Mouse (Mus musculus) mesoderm, embryonic 11.5 days (tissue): ENCODE results near the gene Cd302.
A peak's percentile ranks its signal among the peaks of the same experiment; 100 is the strongest.

Experiments used
- DNase-seq: peaks from one replicate; pipeline ENCODE4 v3.0.0-alpha.2; 2012; ENCODE audit warnings: low read depth, low spot score

The Cd302 gene

DNA sequence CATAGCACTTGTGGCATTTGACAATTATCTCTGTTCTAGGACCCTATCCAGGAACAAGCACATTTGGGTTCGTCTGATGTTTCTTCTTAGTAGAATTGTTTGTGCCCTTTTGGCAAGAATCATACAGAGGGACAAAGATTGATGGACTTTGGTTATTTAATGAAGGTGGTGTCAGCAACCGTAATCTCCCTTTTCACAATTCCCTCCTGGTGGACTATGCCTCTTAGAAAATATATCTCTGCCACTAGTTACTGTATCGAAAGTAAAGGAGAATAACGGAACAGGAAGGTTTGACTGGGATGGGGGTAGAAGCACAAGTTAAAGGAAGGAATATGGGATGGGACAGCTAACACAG is at the start of gene Cd302:
Gene Cd302, minus strand, starts transcription at position 22 of the 355 bp plus-strand sequence.
- no peak for DNase-seq

DNA sequence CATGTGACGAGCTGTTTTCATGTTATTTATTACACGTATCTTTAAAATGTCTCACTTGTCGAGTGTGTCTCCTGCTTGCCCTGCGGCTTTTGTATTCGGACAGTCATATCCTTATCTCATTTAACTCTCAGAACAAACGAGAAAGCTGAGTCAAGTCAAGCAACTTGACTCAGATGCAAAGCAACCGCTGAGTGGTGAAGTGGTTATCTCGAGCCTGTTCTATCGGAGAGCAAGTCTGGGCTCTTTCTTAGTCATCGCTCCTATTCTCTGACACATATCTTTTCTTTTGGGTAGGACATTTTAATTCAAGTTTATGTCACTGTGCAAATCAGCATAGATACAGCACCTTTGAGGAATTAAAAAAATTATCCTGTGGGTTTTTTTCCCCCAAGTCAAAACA is 44.4 kb upstream of the Cd302 start:
- DNase-seq, result no peak

- no peak for DNase-seq
These were observed 43.3 kb upstream of the Cd302 start for GRCm38 (mm10) chr2:60327581-60327980.

DNA sequence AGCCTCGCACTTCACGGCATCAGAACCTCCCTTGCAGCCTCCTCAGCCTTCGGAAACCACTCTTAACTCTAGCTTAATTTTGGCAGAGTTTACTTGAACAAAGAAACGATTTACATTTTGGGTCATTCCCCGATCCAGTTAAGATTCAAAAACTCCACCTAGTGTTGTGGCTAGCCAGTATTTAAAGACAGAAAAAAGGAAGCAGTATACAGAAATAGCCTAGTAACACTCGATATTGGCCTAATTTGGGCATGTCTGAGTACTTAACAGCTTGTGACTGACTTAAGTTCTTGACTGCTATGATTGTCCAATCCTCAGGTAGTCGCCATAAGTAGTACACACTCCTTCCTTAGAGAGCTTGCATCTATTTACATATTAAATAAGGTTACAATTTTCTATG is 42.7 kb upstream of the Cd302 start:
- DNase-seq, result no peak

GRCm38 (mm10) chr2:60323411-60323810 is 39.1 kb upstream of the Cd302 start:
- peak; percentile 16 for DNase-seq

DNA sequence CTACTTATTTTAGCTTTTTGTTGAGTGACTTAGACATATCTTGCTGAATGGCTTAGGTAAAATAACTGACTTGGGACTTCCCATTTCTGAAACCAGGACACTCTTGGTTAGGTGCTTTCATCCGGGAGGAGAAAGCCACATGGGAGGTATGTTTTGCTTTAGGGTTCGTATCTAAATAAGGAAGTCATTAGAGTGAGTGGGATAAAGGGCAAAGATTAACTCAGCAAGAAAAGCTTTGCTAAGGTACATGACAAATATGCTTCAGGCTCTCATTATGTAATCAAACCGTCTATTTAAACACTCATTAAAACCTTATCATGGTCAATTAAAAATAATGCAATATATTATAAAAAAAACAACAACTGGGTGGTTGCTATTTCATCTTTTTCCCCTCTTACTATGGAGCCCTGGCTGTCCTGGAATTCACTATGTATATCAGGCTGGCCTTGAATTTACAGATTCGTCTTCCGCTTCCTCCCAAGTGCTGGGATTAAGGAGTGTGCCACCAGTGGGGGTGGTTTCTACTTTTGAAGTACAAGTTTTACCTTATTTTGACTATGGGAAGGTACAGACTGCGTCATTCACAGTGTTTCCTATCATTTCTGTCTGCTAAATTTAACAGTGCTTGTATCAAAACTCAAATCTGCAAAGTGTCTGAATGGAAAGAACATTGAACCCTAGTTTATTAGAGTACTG is 37.9 kb upstream of the Cd302 start:
- DNase-seq, result no peak

- no peak for DNase-seq
These were observed 19.5 kb upstream of the Cd302 start for GRCm38 (mm10) chr2:60303796-60304195.

- DNase-seq, result no peak
These were observed 15.0 kb upstream of the Cd302 start for GRCm38 (mm10) chr2:60299323-60299722.

GRCm38 (mm10) chr2:60298266-60298665 is 14.0 kb upstream of the Cd302 start:
- no peak for DNase-seq

DNA sequence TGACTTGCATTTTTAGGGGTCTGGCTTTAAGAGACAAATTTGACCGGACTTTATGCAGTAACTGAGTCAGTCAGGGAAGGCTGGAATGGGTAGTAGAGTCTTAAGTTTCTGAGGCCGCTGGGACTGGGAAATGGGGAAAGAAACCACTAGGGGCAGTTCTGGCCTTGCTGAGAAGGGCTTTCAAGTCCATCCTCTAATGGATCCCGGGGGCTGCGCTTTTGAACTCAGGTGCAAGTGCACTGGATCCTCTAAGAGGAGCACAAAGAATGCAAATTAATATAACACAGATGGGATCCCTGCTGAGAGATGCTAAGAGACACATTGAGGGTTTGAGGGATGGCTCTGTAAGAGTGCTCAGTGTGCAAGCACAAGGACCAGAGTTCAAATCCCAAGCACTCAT is 7.1 kb upstream of the Cd302 start:
- DNase-seq, result no peak

DNA sequence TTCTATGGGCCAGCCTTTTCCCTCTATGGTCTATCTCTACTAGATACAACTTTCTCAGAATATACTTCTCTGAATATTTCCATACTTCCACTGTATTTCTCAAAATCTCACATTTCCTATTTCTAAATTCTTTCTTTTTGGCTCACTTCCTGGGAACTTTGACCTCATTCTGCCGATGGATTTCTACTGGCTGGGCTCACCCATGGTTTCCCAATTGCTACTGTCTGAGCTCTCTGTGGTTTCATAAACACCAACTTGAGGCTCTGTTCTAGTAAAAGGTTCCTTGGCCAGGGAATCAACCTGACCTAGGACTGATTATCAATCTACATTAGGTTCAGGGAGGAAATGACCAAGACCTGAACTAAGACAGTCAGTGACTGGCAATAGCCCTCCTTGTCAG is 5.2 kb upstream of the Cd302 start:
- DNase-seq, result no peak

DNA sequence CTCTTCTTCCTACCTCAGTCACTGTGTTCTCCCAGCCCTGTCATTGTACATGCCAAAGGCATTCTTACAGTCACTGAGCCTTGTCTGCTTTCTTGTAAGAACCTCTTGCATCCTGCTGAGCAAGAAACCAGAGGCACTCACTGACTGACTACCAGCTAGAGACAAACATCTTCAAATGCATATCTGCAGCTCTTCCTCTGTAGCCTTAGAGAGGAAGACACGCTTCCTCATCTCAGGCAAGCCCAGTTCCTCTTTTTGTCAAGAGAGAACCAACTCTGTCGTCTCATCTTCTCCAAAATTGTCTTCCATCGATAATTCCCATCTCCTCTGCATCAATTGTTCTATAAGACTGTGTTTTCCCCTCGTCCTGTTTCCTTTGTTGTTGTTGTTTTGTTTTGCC is 4.3 kb upstream of the Cd302 start:
- no peak for DNase-seq

DNA sequence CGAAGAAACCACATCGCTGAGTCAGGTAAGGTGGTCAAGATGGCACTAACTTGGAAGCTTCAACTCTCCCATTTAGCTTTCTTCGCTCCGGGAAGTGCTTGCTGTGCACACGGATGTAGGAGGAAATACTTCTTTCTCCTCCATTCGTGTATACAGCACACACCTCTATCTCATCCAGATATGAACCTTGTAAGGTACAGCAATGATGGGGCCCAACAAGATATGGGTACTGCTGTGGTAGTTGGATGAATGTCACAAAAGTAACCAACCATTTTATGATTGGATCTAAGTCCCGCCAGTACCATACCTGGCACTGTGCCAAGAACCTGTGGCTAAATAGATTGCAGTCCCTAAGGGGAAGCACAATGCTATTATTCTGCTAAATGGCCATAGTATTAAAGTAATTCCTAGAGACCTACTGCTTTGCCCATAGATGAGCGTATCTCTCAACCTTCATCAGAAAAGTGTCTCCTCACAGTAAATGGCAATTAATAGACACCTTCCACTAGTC is 874 bp upstream of the Cd302 start:
- DNase-seq, result no peak

- peak; percentile 60 for DNase-seq
These were observed 379 bp downstream of the Cd302 start for GRCm38 (mm10) chr2:60283751-60284466.

- no peak for DNase-seq
These were observed 1.0 kb downstream of the Cd302 start for GRCm38 (mm10) chr2:60283208-60283750.

GRCm38 (mm10) chr2:60282625-60283024 is 1.7 kb downstream of the Cd302 start:
- no peak for DNase-seq

- no peak for DNase-seq
These were observed 5.7 kb downstream of the Cd302 start for GRCm38 (mm10) chr2:60278627-60279026.

DNA sequence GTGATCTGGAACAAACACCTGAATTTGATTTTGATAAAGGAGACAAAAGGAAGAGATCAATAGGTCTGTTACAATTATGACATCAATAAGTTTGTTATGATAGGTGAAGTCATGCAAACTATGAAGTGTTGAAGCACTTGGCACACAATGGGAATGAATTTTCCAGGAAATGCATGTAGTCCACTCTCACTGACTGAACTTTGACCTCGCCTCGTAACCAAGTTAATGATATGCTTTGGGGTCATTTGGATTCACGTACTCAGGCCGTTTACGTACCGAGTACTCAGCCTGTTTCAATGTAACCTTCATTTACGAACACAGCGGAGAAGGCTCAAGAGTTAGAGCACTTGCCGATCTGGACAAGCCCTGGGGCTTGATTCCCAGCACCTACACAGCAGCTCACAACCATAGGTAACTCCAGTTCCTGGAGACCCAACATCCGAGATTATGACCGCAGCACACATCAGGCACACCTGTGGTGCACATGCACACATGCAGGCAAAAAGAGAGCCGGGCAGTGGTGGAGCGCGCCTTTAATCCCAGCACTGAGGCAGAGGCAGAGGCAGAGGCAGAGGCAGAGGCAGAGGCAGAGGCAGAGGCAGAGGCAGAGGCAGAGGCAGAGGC is 14.3 kb downstream of the Cd302 start:
- DNase-seq, result no peak

DNA sequence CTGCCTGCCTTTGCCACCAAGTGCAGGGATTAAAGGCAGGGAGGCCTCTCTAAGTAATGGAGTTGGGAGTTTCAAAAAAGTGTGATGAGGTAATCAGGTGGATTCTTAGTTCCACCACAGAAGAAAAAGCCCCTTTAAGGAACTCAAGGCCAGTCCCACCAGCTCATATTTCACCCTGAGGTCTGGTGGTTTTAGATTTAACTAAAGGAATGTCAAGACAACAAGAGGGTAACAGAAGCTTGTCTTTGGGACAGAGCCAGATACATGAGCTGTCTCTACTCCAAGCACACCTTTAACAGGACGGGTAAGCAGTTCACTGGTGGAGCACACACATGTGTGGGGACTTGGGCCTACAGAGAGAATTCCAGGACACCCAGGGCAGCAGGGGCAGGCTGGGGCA is 16.7 kb downstream of the Cd302 start:
- no peak for DNase-seq

DNA sequence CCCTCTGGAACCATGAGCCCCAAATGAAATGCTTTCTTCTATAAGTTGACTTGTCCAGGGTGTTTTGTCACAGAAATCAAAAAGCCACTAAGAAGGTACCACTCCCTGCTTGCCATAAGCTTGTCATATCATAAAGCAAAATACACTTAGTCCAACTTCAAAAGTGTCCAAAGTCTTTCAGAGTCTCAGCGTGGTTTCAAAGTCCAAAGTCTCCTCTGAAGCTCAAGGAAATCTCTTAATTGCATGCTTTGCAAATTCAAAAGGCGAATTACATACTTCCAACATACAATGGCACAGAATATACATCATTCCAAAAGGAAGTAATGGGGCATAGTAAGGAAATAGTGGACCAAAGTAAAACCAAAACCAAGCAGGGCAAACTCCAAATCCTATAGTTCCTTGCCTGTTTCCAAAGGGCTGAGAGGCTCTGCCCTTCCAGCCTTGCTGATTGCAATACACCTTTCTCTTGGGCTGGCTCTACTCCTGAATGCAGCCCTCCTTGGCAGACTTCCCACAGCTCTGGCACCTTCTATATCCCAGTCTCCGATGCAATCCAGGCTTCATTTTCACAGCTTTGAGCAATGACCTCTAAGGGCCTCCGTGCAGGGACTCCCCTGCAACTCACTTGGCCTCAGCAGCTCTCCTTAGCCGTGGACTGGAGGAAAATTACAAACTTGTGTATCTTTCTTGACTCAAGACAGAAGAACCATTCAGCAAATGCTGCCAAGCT is 23.5 kb downstream of the Cd302 start:
- no peak for DNase-seq

GRCm38 (mm10) chr2:60259186-60259585 is 25.1 kb downstream of the Cd302 start:
- no peak for DNase-seq

GRCm38 (mm10) chr2:60256751-60257150 is 27.5 kb downstream of the Cd302 start:
- no peak for DNase-seq
